8 mouse cellular contexts compared by ENCODE assay signal in the genomic region with DNA sequence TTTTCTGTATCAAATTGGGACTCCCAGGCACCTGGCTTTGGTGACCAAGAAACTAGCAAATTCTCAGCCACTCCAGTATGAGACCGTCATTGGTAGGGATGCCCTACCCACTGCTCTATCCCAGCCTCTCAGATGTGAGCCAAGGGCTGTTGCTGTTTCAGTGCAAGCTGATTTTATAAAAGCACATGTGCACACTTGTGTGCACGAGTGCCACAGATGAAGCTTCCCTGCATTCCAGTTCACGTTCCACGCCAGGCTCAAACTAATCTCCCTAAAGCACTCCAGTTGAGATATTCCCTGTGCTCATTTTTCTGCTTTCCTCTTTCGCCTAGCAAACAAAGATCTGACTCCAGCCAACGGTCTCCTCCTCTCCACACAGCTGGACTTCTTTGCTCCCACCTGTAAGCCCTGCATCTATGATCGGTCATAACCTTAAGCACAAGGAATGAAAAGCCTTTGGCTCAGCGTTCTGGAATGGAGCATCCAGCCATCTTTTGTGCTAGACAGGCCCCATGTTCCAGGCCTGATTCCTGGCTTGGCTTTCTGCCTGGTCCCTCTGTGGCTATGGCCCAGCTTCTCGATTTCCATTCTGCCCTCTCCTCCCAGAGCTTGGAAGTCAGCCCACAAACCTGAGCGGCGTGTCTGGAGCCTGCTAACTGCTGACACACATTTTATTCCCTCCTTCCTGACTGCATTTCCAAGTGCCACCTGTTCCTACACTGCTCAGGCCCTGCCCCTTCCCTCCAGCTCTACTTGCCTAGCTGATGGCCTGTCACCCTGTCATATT.
DNase-seq lines count a peak whose midpoint lies in the region; ATAC-seq lines count a peak whose summit lies in the region.

No protein-coding gene starts in this region.

- peaks cover 6% of the 10 kb centered on the region; the same call in 1 of the 2 replicates for H3K4me1 ChIP-seq in hindbrain, embryonic 14.5 days (replicated peaks; ENCODE audit: control insufficient read depth, insufficient read depth, low read length)

- H3K9me3 ChIP-seq in hindbrain, embryonic 14.5 days (ENCODE audit: control insufficient read depth, low read length): no peaks in the 10 kb centered on the region

- H3K27ac ChIP-seq in hindbrain, embryonic 14.5 days: peak overlapping the region; percentile 58

- H3K9ac ChIP-seq in hindbrain, embryonic 14.5 days: no peak overlapping the region

- no peak overlapping the region for H3K4me2 ChIP-seq in hindbrain, embryonic 14.5 days (replicated peaks)

- H3K27me3 ChIP-seq in hindbrain, embryonic 14.5 days (ENCODE audit: control insufficient read depth, insufficient read depth, low read length): no peaks in the 10 kb centered on the region

- peak; percentile 84 for DNase-seq in 3T3-L1 (ENCODE audit: low read depth, low spot score)
- peak; percentile 98 for DNase-seq in brain, adult 2 months (ENCODE audit: low read depth, low spot score)
- DNase-seq in frontal cortex, postnatal 36 days (ENCODE audit: low spot score in 2 of 2): peak; percentile 39 to 60
- peak; percentile 76 for DNase-seq in hindbrain, embryonic 14.5 days (ENCODE audit: low spot score)
- DNase-seq in layer of hippocampus, adult 9-11 months: peak; percentile 60
- DNase-seq in lung, postnatal 25 days (ENCODE audit: low spot score): peak; percentile 53
- no peak for DNase-seq in thymus, postnatal 25 days

- peak; percentile 68; the same call in 1 of the 2 replicates for ATAC-seq in hindbrain, embryonic 14.5 days (ENCODE audit: low FRiP score)
- no peak for ATAC-seq in erythroid progenitor cell, adult 5-6 weeks (replicated peaks; ENCODE audit: low FRiP score, poor library complexity, severe bottlenecking)

- H3K4me3 ChIP-seq in hindbrain, embryonic 14.5 days (replicated peaks; ENCODE audit: low read length): no peak overlapping the region

- H3K36me3 ChIP-seq in hindbrain, embryonic 14.5 days (replicated peaks; ENCODE audit: control insufficient read depth, insufficient read depth): no peaks in the 10 kb centered on the region

- 58% methylated on average over 11 of the region's 11 CpGs for WGBS in hindbrain, embryonic 14.5 days
